Mouse (Mus musculus): ENCODE data around the gene Elmod3.

- TF ChIP-seq POLR2A (IDR thresholded peaks at IDR 0.05; ENCODE audit: control insufficient read depth, extremely low read depth, insufficient read depth, low read length, poor library complexity), result no peak
- no peak for TF ChIP-seq CTCF (IDR thresholded peaks at IDR 0.05; ENCODE audit: borderline replicate concordance, control insufficient read depth, extremely low read depth, insufficient read depth, low read length, poor library complexity)
Measured at GRCm38 (mm10) chr6:72641218-72641954, 43.2 kb upstream of the Elmod3 start.
